Mouse (Mus musculus): ENCODE data around the gene Aqp5. TPM values are rescaled to one million over a fixed set of nuclear protein-coding genes. Genes with fewer than 3 reads are reported as not detected.

Gene Aqp5
- polyA plus RNA-seq (2015; fragmentation: Nextera tagmentation; extraction: Ambion mirVana): 0.38 TPM in 1 of 2 replicates, not detected in the other

DNA sequence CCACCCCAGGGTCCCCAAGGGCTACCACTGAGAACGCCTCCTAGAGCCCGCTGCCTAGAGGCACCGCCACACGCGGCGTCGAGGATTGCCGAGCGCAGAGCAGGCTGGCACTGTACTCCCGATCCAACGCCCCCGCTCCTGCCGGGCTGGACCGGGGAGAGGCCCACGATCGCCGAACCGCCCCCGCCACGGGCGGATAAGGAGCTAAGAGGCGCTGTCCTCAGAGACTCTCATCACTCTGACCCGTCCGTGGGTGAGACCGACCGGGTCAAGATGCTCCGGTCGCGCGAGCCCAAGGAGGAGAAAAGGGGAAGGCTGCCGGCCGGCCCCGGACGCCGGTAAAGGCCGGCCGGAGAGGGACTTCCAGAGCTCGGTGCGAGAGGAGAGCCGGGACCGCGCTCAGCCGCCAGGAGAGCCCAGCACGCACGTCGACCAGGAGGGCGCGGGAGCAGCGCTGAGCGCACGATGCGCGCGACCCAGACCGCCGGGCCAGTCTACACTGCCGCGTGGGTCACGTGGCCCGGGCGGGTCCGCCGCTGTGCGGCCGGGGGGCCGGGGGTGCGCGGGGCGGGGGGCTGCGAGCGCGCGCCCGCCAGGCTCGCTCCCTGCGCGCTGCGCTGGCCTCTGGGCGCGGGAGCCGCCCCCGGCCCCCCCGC is at the start of gene Aqp5:
Aqp5 (plus strand) TSS at position 354 of the 656 bp plus-strand sequence.
- peak; percentile 55; the same call in 1 of the 2 replicates for ATAC-seq (replicated peaks)
- 1% methylated on average over 49 of the region's 83 CpGs for WGBS

DNA sequence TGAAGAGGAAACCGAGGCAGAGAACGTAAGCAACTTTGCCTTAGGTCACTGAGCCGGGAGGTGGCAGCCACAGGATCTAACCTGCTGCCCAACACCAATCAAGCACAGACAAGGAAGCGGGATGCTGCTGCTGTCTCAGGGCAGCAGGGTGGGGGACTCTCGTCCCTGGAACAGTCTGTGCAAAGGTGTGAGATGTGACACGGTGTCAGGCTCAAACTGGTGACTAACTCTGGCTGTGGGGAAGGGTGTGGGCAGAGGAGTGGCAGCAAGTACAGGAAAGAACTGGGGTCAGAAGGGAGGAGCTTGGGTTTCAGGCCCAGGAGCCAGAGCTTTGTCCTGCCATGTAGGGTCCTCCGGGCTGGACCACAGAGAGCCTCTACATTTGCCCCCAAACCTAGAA is 46.5 kb upstream of the Aqp5 start:
- no peaks in the 10 kb centered on the region for H3K4me1 ChIP-seq
- no peak overlapping the region for H3K4me2 ChIP-seq (replicated peaks)
- 88% methylated on average over 7 of the region's 7 CpGs for WGBS
- H3K9ac ChIP-seq (replicated peaks): no peak overlapping the region
- H3K27ac ChIP-seq (replicated peaks): no peak overlapping the region
- H3K9me3 ChIP-seq: no peaks in the 10 kb centered on the region
- no peak overlapping the region for H3K4me3 ChIP-seq
- ATAC-seq (replicated peaks): no peak
- H3K27me3 ChIP-seq: no peaks in the 10 kb centered on the region
- H3K36me3 ChIP-seq: no peaks in the 10 kb centered on the region

More for the DNA sequence above, at the start of gene Aqp5:
- Histone ChIP-seq H3K9ac (replicated peaks) (peak within 1 kb of the TSS; percentile 10), H3K9me3 (no peaks in the 10 kb centered on the region), H3K4me3 (peak within 1 kb of the TSS; percentile 41), H3K4me1 (peaks cover 5% of the 10 kb centered on the region), H3K4me2 (replicated peaks) (peak within 1 kb of the TSS; percentile 49), H3K27me3 (peaks cover 95% of the 10 kb centered on the region), H3K36me3 (no peaks in the 10 kb centered on the region), H3K27ac (replicated peaks) (no peak within 1 kb of the TSS)

GRCm38 (mm10) chr15:99546596-99546995 is 44.0 kb upstream of the Aqp5 start:
- ATAC-seq (replicated peaks): no peak
- no peak overlapping the region for H3K27ac ChIP-seq (replicated peaks)

DNA sequence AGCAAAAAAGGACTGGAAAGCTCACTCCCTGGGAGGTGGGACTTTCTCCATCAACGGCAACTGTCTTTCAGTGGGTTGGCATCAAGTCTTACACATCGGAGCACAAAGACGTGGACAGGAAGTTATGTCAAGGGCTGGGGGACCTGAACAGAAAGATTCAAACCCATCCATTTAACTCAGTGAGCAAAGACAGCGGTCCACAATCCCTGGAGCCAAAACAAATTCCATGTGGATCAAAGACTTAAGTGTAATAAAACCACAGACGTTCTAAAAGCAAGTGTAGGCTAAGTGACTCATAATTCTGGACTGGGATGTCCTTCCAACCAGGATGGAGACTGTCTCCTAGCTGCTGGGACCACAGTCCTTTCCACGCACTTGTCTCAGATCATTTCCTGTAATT is 42.9 kb upstream of the Aqp5 start:
- WGBS: 87% methylated on average over 6 of the region's 6 CpGs
- H3K27ac ChIP-seq (replicated peaks): no peak overlapping the region
- no peak overlapping the region for H3K9ac ChIP-seq (replicated peaks)
- H3K27me3 ChIP-seq: no peaks in the 10 kb centered on the region
- no peaks in the 10 kb centered on the region for H3K9me3 ChIP-seq
- H3K4me3 ChIP-seq: no peak overlapping the region
- H3K36me3 ChIP-seq: no peaks in the 10 kb centered on the region
- ATAC-seq (replicated peaks): no peak
- no peak overlapping the region for H3K4me2 ChIP-seq (replicated peaks)
- H3K4me1 ChIP-seq: no peaks in the 10 kb centered on the region

More at GRCm38 (mm10) chr15:99546596-99546995, 44.0 kb upstream of the Aqp5 start:
- H3K36me3 ChIP-seq: no peaks in the 10 kb centered on the region
- no peak overlapping the region for H3K4me3 ChIP-seq
- H3K4me1 ChIP-seq: no peaks in the 10 kb centered on the region
- 74% methylated on average over 11 of the region's 11 CpGs for WGBS
- H3K4me2 ChIP-seq (replicated peaks): no peak overlapping the region
- no peaks in the 10 kb centered on the region for H3K27me3 ChIP-seq
- no peak overlapping the region for H3K9ac ChIP-seq (replicated peaks)
- H3K9me3 ChIP-seq: no peaks in the 10 kb centered on the region

DNA sequence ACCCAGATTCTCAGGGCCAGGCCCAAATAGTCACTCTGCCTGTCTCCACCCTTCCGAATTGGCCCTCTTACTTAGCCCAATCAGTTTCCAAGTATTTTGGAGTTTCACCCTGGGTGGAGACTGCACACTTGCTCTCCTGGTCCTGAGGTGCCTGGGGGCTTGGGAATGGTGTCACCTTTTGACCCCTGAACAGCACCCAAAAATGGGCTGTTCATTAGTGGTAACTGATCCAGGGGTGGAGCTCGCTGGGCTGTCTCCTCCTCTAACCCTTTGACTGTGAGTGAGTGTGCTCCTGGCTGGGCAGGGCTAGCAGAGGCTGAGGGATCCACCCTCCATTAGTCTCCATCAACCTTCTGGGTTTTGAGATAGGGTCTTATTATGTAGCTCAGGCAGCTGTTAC is 40.7 kb upstream of the Aqp5 start:
- H3K9ac ChIP-seq (replicated peaks): no peak overlapping the region
- no peak overlapping the region for H3K4me2 ChIP-seq (replicated peaks)
- no peak overlapping the region for H3K27ac ChIP-seq (replicated peaks)
- H3K4me3 ChIP-seq: no peak overlapping the region
- H3K27me3 ChIP-seq: no peaks in the 10 kb centered on the region
- 49% methylated on average over 2 of the region's 2 CpGs for WGBS
- ATAC-seq (replicated peaks): no peak
- H3K4me1 ChIP-seq: no peaks in the 10 kb centered on the region
- H3K9me3 ChIP-seq: no peaks in the 10 kb centered on the region
- H3K36me3 ChIP-seq: no peaks in the 10 kb centered on the region

GRCm38 (mm10) chr15:99553767-99554166 is 36.8 kb upstream of the Aqp5 start:
- H3K36me3 ChIP-seq: no peaks in the 10 kb centered on the region
- 87% methylated on average over 6 of the region's 6 CpGs for WGBS
- no peak for ATAC-seq (replicated peaks)
- H3K27ac ChIP-seq (replicated peaks): no peak overlapping the region
- H3K4me1 ChIP-seq: no peaks in the 10 kb centered on the region
- H3K27me3 ChIP-seq: no peaks in the 10 kb centered on the region
- H3K4me2 ChIP-seq (replicated peaks): no peak overlapping the region
- no peak overlapping the region for H3K4me3 ChIP-seq
- no peak overlapping the region for H3K9ac ChIP-seq (replicated peaks)
- H3K9me3 ChIP-seq: no peaks in the 10 kb centered on the region

DNA sequence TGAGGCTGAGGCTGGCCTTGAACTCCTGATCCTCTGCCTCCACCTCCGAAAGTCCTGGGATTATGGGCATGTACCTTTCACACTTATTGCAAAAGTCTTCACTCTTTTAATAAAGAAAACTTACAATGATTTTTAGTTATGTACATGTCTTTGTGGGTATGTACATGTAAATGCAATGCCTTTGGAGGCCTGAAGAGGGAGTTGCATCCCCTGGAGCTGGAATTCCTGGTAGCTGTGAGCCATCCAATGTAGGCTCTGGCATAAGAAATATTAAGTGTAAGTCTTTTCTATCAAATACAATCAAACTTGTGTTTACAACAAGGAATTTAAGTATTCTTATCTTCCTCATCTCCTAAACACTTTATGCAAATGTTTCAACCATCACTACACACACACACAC is 31.6 kb upstream of the Aqp5 start:
- H3K4me2 ChIP-seq (replicated peaks): no peak overlapping the region
- no peaks in the 10 kb centered on the region for H3K36me3 ChIP-seq
- H3K9ac ChIP-seq (replicated peaks): no peak overlapping the region
- no peak overlapping the region for H3K4me3 ChIP-seq
- H3K27me3 ChIP-seq: 0 out of 2 replicates have a peak, but pooled peaks cover 4% of the 10 kb centered on the region
- H3K4me1 ChIP-seq: no peaks in the 10 kb centered on the region
- H3K27ac ChIP-seq (replicated peaks): no peak overlapping the region
- no peaks in the 10 kb centered on the region for H3K9me3 ChIP-seq
- 98% methylated on average over 1 of the region's 1 CpGs for WGBS
- ATAC-seq (replicated peaks): no peak

DNA sequence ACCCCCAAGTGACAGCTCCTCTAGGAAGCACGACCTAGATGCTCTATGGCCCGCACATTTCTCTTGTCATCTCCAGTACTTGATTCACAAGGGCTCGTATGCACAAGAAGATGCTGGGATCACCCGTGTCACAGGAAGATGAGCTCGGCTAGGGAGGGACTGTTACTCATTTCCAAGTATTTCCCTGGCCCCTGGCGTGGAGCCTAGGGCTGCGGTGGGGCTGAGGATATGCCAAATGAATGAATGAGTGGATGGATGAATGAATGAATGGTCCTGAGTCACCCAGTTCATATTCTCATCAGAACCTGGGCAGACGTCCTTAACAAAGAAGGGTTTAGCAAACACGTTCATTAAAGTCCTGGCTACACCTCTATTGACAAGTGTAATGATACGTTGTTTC is 30.3 kb upstream of the Aqp5 start:
- H3K9ac ChIP-seq (replicated peaks): no peak overlapping the region
- H3K27me3 ChIP-seq: 0 out of 2 replicates have a peak, but pooled peaks cover 4% of the 10 kb centered on the region
- no peaks in the 10 kb centered on the region for H3K4me1 ChIP-seq
- no peak overlapping the region for H3K4me3 ChIP-seq
- H3K4me2 ChIP-seq (replicated peaks): no peak overlapping the region
- WGBS: 49% methylated on average over 10 of the region's 10 CpGs
- H3K36me3 ChIP-seq: no peaks in the 10 kb centered on the region
- no peak overlapping the region for H3K27ac ChIP-seq (replicated peaks)
- ATAC-seq (replicated peaks): no peak
- H3K9me3 ChIP-seq: no peaks in the 10 kb centered on the region

- no peak for ATAC-seq (replicated peaks)
- Histone ChIP-seq H3K27ac (replicated peaks) (no peak overlapping the region), H3K9ac (replicated peaks) (no peak overlapping the region), H3K4me3 (no peak overlapping the region), H3K4me2 (replicated peaks) (no peak overlapping the region), H3K27me3 (no peaks in the 10 kb centered on the region), H3K9me3 (no peaks in the 10 kb centered on the region), H3K36me3 (no peaks in the 10 kb centered on the region), H3K4me1 (no peaks in the 10 kb centered on the region)
- WGBS: 77% methylated on average over 4 of the region's 4 CpGs
Observed at GRCm38 (mm10) chr15:99567371-99567770, 23.2 kb upstream of the Aqp5 start.

GRCm38 (mm10) chr15:99568682-99569081 is 21.9 kb upstream of the Aqp5 start:
- Histone ChIP-seq H3K27me3 (no peaks in the 10 kb centered on the region), H3K4me1 (no peaks in the 10 kb centered on the region), H3K27ac (replicated peaks) (no peak overlapping the region), H3K4me3 (no peak overlapping the region), H3K9ac (replicated peaks) (no peak overlapping the region), H3K9me3 (no peaks in the 10 kb centered on the region), H3K36me3 (no peaks in the 10 kb centered on the region), H3K4me2 (replicated peaks) (no peak overlapping the region)
- ATAC-seq (replicated peaks): no peak
- 83% methylated on average over 6 of the region's 6 CpGs for WGBS

DNA sequence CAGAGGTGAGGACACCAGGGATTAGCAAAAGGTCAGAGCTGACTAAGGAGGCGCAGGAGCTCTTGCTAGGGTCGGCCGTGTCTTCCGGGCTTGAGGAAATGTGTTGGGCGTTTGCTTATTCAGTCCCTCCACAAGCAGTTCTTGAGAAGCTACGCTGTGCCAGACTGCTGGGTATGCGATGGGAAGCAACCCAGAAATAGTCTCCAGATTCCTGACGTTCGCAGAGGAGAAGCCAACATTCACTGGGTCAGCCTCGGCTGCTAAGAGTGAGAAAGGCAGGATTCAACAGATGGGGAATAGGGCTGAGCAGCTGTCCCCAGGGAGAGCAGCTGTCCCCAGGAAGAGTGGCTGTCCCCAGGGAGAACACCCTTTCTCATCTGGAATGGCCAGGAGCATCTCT is 21.5 kb upstream of the Aqp5 start:
- WGBS: 78% methylated on average over 10 of the region's 10 CpGs
- H3K27ac ChIP-seq (replicated peaks): no peak overlapping the region
- no peaks in the 10 kb centered on the region for H3K9me3 ChIP-seq
- H3K4me1 ChIP-seq: no peaks in the 10 kb centered on the region
- no peak for ATAC-seq (replicated peaks)
- no peaks in the 10 kb centered on the region for H3K27me3 ChIP-seq
- no peak overlapping the region for H3K4me2 ChIP-seq (replicated peaks)
- H3K36me3 ChIP-seq: no peaks in the 10 kb centered on the region
- no peak overlapping the region for H3K9ac ChIP-seq (replicated peaks)
- H3K4me3 ChIP-seq: no peak overlapping the region

DNA sequence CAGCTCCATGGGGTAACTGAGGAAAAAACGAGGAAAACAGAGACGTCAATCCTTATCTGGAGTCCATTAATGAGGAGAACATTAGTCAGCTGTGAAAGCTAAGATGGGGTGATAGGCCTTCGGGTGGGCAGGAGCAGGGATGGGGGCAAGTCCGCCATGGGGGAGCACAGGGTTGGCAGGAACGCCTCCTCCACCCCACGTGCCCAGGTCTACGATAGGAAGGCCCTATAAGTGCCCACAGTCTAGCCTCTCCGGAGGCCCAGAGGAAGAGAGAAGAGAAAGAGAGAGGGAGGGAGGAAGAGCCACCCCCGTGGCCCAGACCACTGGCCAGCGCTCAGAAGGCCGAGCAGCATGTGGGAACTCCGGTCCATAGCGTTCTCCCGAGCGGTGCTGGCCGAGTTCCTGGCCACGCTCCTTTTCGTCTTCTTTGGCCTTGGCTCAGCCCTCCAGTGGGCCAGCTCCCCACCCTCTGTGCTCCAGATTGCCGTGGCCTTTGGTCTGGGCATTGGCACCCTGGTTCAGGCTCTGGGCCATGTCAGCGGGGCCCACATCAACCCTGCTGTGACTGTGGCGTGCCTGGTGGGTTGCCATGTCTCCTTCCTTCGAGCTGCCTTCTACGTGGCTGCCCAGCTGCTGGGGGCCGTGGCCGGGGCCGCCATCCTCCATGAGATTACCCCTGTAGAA is 11.6 kb upstream of the Aqp5 start, which contains the start of gene Aqp2:
Aqp2 (plus strand) TSS at position 254 of the 684 bp plus-strand sequence.
- no peak within 1 kb of the TSS for H3K4me2 ChIP-seq (replicated peaks)
- no peak within 1 kb of the TSS for H3K27ac ChIP-seq (replicated peaks)
- 87% methylated on average over 26 of the region's 26 CpGs for WGBS
- no peak within 1 kb of the TSS for H3K4me3 ChIP-seq
- no peaks in the 10 kb centered on the region for H3K36me3 ChIP-seq
- peaks cover 12% of the 10 kb centered on the region for H3K4me1 ChIP-seq
- peaks cover 12% of the 10 kb centered on the region; the same call in 1 of the 2 replicates for H3K27me3 ChIP-seq
- H3K9me3 ChIP-seq: no peaks in the 10 kb centered on the region
- H3K9ac ChIP-seq (replicated peaks): no peak within 1 kb of the TSS
- no peak for ATAC-seq (replicated peaks)

Data from forebrain, embryonic 15.5 days (tissue).